Mouse (Mus musculus): Measurements from ENCODE around the gene Usp48. TPM values are rescaled to one million over a fixed set of nuclear protein-coding genes. Genes with fewer than 3 reads are reported as not detected.
"Not testable (repeated sequence)": the region's sequence is repeated elsewhere in the genome, so short reads cannot be mapped to it uniquely, and the experiment has no call there.

Gene Usp48
- polyA plus RNA-seq, 1 experiment from 2014 or later, result 63.0 TPM

- ATAC-seq (ENCODE audit: low FRiP score, low read depth); H3K36me3 ChIP-seq; H3K4me3 ChIP-seq; H3K27ac ChIP-seq (replicated peaks); H3K9me3 ChIP-seq; H3K4me2 ChIP-seq; H3K9ac ChIP-seq; H3K4me1 ChIP-seq (replicated peaks); H3K27me3 ChIP-seq: not testable (repeated sequence)
- WGBS, result 88% methylated on average over 2 of the region's 3 CpGs
Observed at GRCm38 (mm10) chr4:137589095-137589494, 4.5 kb upstream of the Usp48 start.

DNA sequence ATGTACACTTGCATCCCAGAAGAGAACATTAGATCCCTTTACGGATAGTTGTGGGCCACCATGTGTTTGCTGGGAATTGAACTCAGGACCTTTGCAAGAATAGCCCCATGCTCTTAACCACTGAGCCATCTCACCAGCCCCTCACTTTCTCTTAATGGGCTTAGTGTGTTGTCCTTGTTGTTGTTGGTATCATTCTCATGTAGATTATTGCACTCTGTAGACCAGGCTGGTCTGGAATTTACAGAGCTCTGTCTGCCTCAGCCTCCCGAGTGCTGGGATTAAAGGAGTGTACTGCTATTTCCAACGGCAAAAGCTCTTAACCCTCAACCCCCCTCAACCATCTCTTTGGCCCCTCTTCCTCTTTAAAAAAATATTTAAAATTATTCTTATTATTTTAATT is 4.0 kb upstream of the Usp48 start:
- H3K4me2 ChIP-seq, result no peak overlapping the region
- H3K4me3 ChIP-seq, result no peak overlapping the region
- no peaks in the 10 kb centered on the region for H3K9me3 ChIP-seq
- no peaks in the 10 kb centered on the region for H3K36me3 ChIP-seq
- no peak for ATAC-seq (ENCODE audit: low FRiP score, low read depth)
- no peak overlapping the region for H3K9ac ChIP-seq
- 84% methylated on average over 3 of the region's 3 CpGs for WGBS
- no peaks in the 10 kb centered on the region for H3K4me1 ChIP-seq (replicated peaks)
- H3K27ac ChIP-seq (replicated peaks), result no peak overlapping the region
- no peaks in the 10 kb centered on the region for H3K27me3 ChIP-seq

DNA sequence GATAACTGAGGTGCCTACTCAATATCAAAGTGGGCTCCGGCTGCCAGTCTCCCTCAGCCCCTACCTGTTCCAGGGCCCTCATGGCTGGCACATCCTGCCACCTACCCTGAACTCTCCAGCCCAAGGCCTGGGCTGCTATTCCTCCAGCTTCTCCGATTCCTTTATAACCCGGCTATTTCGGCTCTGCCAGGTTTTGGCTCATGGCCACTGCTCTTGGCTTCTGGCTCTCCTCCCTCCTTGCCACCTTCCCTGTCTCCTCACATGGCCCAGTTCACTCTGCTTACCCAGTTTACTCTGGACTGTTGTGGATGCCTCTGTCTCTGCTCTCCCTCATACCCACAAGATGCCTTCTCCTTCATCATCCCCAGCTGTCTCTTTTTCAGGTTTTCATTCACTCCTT is 2.6 kb upstream of the Usp48 start:
- no peak overlapping the region for H3K27ac ChIP-seq (replicated peaks)
- H3K9me3 ChIP-seq, result no peaks in the 10 kb centered on the region
- H3K27me3 ChIP-seq, result no peaks in the 10 kb centered on the region
- no peaks in the 10 kb centered on the region for H3K36me3 ChIP-seq
- H3K4me2 ChIP-seq, result no peak overlapping the region
- H3K4me1 ChIP-seq (replicated peaks), result peaks cover 12% of the 10 kb centered on the region
- no peak overlapping the region for H3K4me3 ChIP-seq
- ATAC-seq (ENCODE audit: low FRiP score, low read depth), result no peak
- 83% methylated on average over 4 of the region's 4 CpGs for WGBS
- H3K9ac ChIP-seq, result no peak overlapping the region

DNA sequence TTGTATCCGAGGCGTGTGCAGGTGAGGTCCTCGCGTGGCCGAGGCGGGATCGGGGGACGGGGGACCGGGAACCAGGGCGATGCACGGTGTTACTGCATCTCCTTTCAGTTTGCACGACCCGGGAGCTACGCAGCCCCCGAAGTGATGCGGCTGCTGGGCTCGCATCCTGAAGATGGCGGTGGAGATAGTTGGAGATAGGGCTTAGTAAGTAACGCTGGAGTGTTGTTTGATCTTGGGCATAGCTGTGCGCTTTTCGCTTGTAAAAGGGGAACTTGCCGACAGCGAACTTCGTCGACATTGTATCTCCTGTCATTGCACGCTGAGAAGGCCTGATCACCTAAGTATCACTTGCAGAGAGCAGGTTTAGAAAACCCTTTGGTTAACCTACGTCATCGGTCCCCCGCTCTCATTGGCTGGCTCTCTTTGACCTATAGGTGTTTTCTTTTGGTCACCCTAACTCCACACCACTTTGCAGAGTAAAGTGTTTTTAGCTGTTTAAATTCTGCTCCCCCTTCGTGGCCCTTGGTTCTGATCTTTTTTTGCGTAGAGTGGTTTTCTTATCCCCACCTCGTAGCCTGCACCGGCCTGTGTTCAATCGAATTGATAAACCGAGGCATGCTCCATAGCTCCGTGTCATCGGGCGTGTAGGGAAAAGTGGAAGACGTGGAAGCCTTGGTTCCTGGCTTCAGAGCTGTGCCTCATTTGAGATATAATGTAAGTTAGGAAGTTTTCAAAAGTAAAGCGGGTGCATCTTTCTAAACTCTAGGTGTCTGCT is 1.1 kb downstream of the Usp48 start:
- WGBS, result 4% methylated on average over 40 of the region's 40 CpGs
- H3K4me3 ChIP-seq, result peak overlapping the region; percentile 84
- H3K4me2 ChIP-seq, result peak overlapping the region; percentile 77
- H3K27me3 ChIP-seq, result no peaks in the 10 kb centered on the region
- peak overlapping the region; percentile 80 for H3K9ac ChIP-seq
- no peaks in the 10 kb centered on the region for H3K36me3 ChIP-seq
- H3K4me1 ChIP-seq (replicated peaks), result peaks cover 47% of the 10 kb centered on the region
- peak overlapping the region; percentile 99 for H3K27ac ChIP-seq (replicated peaks)
- no peak for ATAC-seq (ENCODE audit: low FRiP score, low read depth)
- no peaks in the 10 kb centered on the region for H3K9me3 ChIP-seq

- Histone ChIP-seq H3K36me3 (no peaks in the 10 kb centered on the region), H3K4me1 (replicated peaks) (peaks cover 48% of the 10 kb centered on the region), H3K27ac (replicated peaks) (no peak overlapping the region), H3K4me2 (no peak overlapping the region), H3K27me3 (no peaks in the 10 kb centered on the region), H3K9me3 (no peaks in the 10 kb centered on the region), H3K4me3 (no peak overlapping the region), H3K9ac (no peak overlapping the region)
- 96% methylated on average over 4 of the region's 4 CpGs for WGBS
- ATAC-seq (ENCODE audit: low FRiP score, low read depth), result no peak
Observed at GRCm38 (mm10) chr4:137597098-137597630, 3.6 kb downstream of the Usp48 start.

- Histone ChIP-seq H3K4me2 (no peak overlapping the region), H3K27me3 (no peaks in the 10 kb centered on the region), H3K27ac (replicated peaks) (no peak overlapping the region), H3K9ac (no peak overlapping the region), H3K9me3 (no peaks in the 10 kb centered on the region), H3K4me3 (no peak overlapping the region), H3K36me3 (no peaks in the 10 kb centered on the region), H3K4me1 (replicated peaks) (peaks cover 54% of the 10 kb centered on the region)
- ATAC-seq (ENCODE audit: low FRiP score, low read depth), result no peak
- 81% methylated on average over 5 of the region's 5 CpGs for WGBS
Observed at GRCm38 (mm10) chr4:137598577-137598976, 5.0 kb downstream of the Usp48 start.

DNA sequence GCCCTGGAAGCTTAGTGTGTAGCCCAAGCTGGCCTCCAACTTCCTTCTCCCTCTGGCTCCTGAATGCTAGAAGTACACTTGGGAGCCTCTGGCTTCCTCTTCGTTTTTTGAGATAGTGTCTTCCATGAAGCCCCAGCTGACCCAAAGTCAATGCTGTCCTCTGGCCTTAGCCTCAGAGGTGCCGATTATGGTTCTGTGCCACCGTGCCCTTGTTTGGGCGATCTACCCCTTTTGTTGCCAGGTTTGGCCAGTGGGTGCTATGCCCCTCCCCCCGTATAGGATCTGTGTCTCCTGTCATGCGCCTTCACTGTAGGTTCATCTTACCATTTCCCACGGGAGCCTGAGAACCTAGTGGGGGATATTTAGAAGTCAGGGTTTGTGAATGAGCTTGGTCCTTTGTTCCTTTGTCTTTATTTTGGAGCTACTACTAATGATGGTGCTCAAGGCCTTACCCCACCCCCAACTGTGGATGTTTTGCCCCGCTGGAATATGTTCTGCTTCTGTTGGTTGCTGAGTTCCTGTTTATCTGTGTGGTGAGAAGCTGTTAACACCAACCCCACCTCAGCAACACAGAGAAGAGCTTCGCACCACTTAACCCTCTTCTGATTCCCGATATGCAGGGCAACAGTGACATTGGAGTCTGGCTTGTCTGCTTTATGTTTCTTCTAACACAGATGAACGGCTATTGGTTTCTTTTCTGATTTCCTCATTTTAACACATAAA is 10.1 kb downstream of the Usp48 start:
- Histone ChIP-seq H3K9me3 (no peaks in the 10 kb centered on the region), H3K9ac (no peak overlapping the region), H3K27me3 (no peaks in the 10 kb centered on the region), H3K27ac (replicated peaks) (no peak overlapping the region), H3K4me1 (replicated peaks) (peaks cover 21% of the 10 kb centered on the region), H3K36me3 (peaks cover 33% of the 10 kb centered on the region), H3K4me3 (no peak overlapping the region), H3K4me2 (no peak overlapping the region)
- ATAC-seq (ENCODE audit: low FRiP score, low read depth), result no peak
- WGBS, result 78% methylated on average over 11 of the region's 11 CpGs

DNA sequence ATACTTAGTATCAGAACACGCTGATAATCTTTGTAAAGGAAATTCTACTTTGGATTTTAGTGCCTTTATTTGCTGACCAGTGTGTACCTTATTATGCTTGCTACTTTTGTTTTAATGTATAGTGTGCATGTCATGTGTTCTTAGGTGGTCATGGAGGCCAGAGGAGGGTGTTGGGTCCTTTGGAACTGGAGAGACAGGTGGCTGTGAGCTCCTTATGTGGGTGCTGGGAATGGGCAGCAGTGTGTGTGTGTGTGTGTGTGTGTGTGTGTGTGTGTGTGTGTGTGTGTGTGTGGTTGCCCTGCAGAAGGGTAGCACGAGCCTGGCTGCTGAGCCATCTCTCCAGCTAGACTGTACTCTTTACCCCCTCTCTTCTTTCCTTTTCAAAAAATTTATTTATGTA is 13.5 kb downstream of the Usp48 start:
- WGBS, result 95% methylated on average over 2 of the region's 2 CpGs
- no peak overlapping the region for H3K4me2 ChIP-seq
- no peak overlapping the region for H3K9ac ChIP-seq
- no peak for ATAC-seq (ENCODE audit: low FRiP score, low read depth)
- H3K27ac ChIP-seq (replicated peaks), result no peak overlapping the region
- H3K27me3 ChIP-seq, result no peaks in the 10 kb centered on the region
- H3K4me3 ChIP-seq, result no peak overlapping the region
- H3K36me3 ChIP-seq, result peaks cover 59% of the 10 kb centered on the region
- peaks cover 9% of the 10 kb centered on the region; the same call in 1 of the 2 replicates for H3K4me1 ChIP-seq (replicated peaks)
- H3K9me3 ChIP-seq, result no peaks in the 10 kb centered on the region

GRCm38 (mm10) chr4:137609281-137609680 is 15.7 kb downstream of the Usp48 start:
- Histone ChIP-seq H3K4me3 (no peak overlapping the region), H3K27me3 (no peaks in the 10 kb centered on the region), H3K4me1 (replicated peaks) (no peaks in the 10 kb centered on the region), H3K9me3 (no peaks in the 10 kb centered on the region), H3K9ac (no peak overlapping the region), H3K36me3 (peaks cover 81% of the 10 kb centered on the region), H3K27ac (replicated peaks) (no peak overlapping the region), H3K4me2 (no peak overlapping the region)
- ATAC-seq (ENCODE audit: low FRiP score, low read depth), result no peak
- WGBS, result 87% methylated on average over 7 of the region's 7 CpGs

DNA sequence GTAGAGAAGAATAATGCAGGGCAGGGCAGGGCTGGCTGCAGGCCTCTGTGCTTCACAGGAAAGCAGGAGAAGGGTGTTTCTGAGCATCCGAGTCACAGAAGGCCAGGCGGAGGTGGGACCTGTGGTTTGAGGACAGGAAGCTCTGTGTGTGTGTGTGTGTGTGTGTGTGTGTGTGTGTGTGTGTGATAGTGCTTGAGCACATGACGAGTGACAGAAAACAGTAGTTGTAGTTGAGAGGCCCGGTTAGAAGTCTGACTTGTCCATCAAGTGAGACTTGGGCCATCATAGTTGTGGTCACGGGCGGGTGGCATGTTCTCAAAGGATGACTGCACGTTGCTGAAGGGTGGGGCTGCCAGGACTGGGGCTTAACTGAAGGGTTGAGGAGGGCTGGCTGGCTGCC is 16.1 kb downstream of the Usp48 start:
- no peak overlapping the region for H3K4me3 ChIP-seq
- no peak for ATAC-seq (ENCODE audit: low FRiP score, low read depth)

GRCm38 (mm10) chr4:137610256-137610655 is 16.7 kb downstream of the Usp48 start:
- 85% methylated on average over 15 of the region's 15 CpGs for WGBS
- Histone ChIP-seq H3K27ac (replicated peaks) (no peak overlapping the region), H3K4me3 (no peak overlapping the region), H3K9ac (no peak overlapping the region), H3K27me3 (no peaks in the 10 kb centered on the region), H3K4me1 (replicated peaks) (no peaks in the 10 kb centered on the region), H3K36me3 (peaks cover 82% of the 10 kb centered on the region), H3K4me2 (no peak overlapping the region), H3K9me3 (no peaks in the 10 kb centered on the region)
- no peak for ATAC-seq (ENCODE audit: low FRiP score, low read depth)

More for the DNA sequence above, 16.1 kb downstream of the Usp48 start:
- H3K9ac ChIP-seq, result no peak overlapping the region
- H3K27ac ChIP-seq (replicated peaks), result no peak overlapping the region
- H3K27me3 ChIP-seq, result no peaks in the 10 kb centered on the region
- no peaks in the 10 kb centered on the region for H3K4me1 ChIP-seq (replicated peaks)
- WGBS, result 94% methylated on average over 7 of the region's 7 CpGs
- peaks cover 81% of the 10 kb centered on the region for H3K36me3 ChIP-seq
- H3K9me3 ChIP-seq, result no peaks in the 10 kb centered on the region
- no peak overlapping the region for H3K4me2 ChIP-seq

- WGBS, result 96% methylated on average over 8 of the region's 8 CpGs
- Histone ChIP-seq H3K9me3 (no peaks in the 10 kb centered on the region), H3K9ac (no peak overlapping the region), H3K4me1 (replicated peaks) (no peaks in the 10 kb centered on the region), H3K4me2 (no peak overlapping the region), H3K27ac (replicated peaks) (no peak overlapping the region), H3K36me3 (peaks cover 65% of the 10 kb centered on the region), H3K27me3 (no peaks in the 10 kb centered on the region), H3K4me3 (no peak overlapping the region)
- ATAC-seq (ENCODE audit: low FRiP score, low read depth), result no peak
Observed at GRCm38 (mm10) chr4:137622847-137623246, 29.3 kb downstream of the Usp48 start.
